ENCODE assay signal across 1 mouse cellular context in the genomic region with DNA sequence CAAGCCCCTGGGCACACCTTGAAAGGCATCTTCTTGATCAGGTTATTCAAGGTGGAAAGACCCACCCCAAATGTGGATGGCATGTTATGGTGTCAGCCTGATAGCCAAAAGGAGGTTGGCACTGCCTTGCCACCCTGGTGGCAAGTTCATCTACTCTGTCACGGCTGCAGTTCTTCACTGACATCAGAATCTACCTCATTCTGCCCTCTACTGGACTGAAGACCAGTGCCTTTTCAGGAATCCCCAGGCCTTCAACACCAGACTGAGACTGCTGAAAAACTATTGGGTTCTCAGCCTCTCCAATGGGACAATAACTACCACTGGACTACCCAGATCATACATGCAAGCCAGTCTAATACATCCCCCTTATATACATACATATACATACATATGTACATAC.
TF ChIP-seq lines count a peak whose summit lies in the region.

No protein-coding gene starts in this region.

TF ChIP-seq in MEL, 35 proteins besides CTCF, POLR2A, EP300 and RAD21:
- no peak for TF ChIP-seq ELF1 (IDR thresholded peaks at IDR 0.05; ENCODE audit: low read depth, low read length)
- TF ChIP-seq SMC3 (IDR thresholded peaks at IDR 0.05; ENCODE audit: low read depth, low read length): peak; percentile 24
TF ChIP-seq in MEL: peak in this region for 1.
